Mouse (Mus musculus) hematopoietic stem cell, adult 5-6 weeks (primary cell): ENCODE data around the gene H2afv. TPM values are rescaled to one million over a fixed set of nuclear protein-coding genes. Genes with fewer than 3 reads are reported as not detected.

ENCODE experiments used
- total RNA-seq: library from RNA; stranded (forward); fragments of 172-1452, 232-1000 nt; gene quantifications from 2 replicates; pipeline ENCODE4 v1.2.3, GENCODE M21; 2017

H2afv gene
- total RNA-seq, 1 experiment from 2014 or later, result 138 TPM

Other genes with a start within 250 kb of the H2afv start
- 0.63 TPM in 1 of 2 replicates, not detected in the other for gene A730071L15Rik, start 244.4 kb downstream of the H2afv start, total RNA-seq
- gene Nudcd3, start 244.0 kb downstream of the H2afv start, total RNA-seq, result 37.8 and 38.0 TPM in 2 replicates
- gene Npc1l1, start 214.3 kb downstream of the H2afv start, total RNA-seq, result not detected in 2 replicates
- gene Ddx56, start 176.7 kb downstream of the H2afv start, total RNA-seq, result 38.0 and 54.7 TPM in 2 replicates
- 50.3 and 67.4 TPM in 2 replicates for gene Tmed4, start 169.6 kb downstream of the H2afv start, total RNA-seq
- gene Ogdh, start 152.8 kb downstream of the H2afv start, total RNA-seq, result 71.7 and 94.2 TPM in 2 replicates
- gene Zmiz2, start 55.4 kb downstream of the H2afv start, total RNA-seq, result 11.1 and 14.8 TPM in 2 replicates
- gene Ppia, start 29.0 kb downstream of the H2afv start, total RNA-seq, result 1,374 and 1,758 TPM in 2 replicates
- 75.8 and 78.8 TPM in 2 replicates for gene Purb, start 31.5 kb upstream of the H2afv start, total RNA-seq
- 41.4 and 46.3 TPM in 2 replicates for gene Myo1g, start 76.5 kb upstream of the H2afv start, total RNA-seq
- 46.1 and 80.2 TPM in 2 replicates for gene Ccm2, start 102.4 kb upstream of the H2afv start, total RNA-seq
- gene Nacad, start 161.6 kb upstream of the H2afv start, total RNA-seq, result 0.05 TPM in 1 of 2 replicates, not detected in the other
- 19.9 and 36.6 TPM in 2 replicates for gene Tbrg4, start 181.6 kb upstream of the H2afv start, total RNA-seq
- gene Wap, start 194.2 kb upstream of the H2afv start, total RNA-seq, result not detected in 2 replicates
- gene Ramp3, start 214.1 kb upstream of the H2afv start, total RNA-seq, result 0.25 TPM in 1 of 2 replicates, not detected in the other